Comparison of ENCODE assay signal across 26 mouse cellular contexts in the genomic region with DNA sequence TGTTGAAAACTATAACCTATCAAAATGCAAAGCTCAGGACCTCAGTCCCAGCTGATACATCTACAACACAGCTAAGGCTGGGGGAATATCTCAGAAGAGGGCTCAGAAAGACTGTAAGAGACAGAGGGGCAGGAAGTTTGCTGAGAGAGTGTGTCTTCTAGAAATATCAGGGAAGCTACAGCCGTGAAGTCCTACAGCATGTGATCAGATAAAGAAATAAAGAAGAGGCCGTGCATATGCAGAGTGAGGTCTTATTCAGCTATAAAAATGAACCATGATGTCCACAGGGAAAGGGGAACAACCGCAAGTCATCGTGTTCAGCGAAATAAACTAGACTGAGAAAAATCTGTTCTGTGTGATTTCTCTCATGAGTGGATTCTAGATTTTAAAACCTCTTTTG. TPM values are rescaled to one million over a fixed set of nuclear protein-coding genes. Genes with fewer than 3 reads are reported as not detected.
"Had no signal": no experiment of that assay in that cellular context is flagged by ENCODE, and none has a peak within 500 bp of the region (broad histone marks: within the 10 kb centered on the region; RNA-seq: fewer than 3 reads in every experiment).

No protein-coding gene starts in this region.

- H3K4me1 ChIP-seq: neural tube, embryonic 12.5 days; neural tube, embryonic 13.5 days; neural tube, embryonic 15.5 days; stomach, embryonic 15.5 days had no signal

- H3K27ac ChIP-seq: neural tube, embryonic 12.5 days; neural tube, embryonic 13.5 days; neural tube, embryonic 15.5 days; stomach, embryonic 15.5 days; stomach, postnatal 0 days had no signal

- DNase-seq: retina, postnatal 1 day; right cerebral cortex, adult 18-20 months; right cerebral cortex, postnatal 14 days; right cerebral cortex, postnatal 25 days; right cerebral cortex, postnatal 4 days; spleen, adult 18-20 months; thymus, adult 18-20 months; thymus, adult 2 months; thymus, postnatal 14 days; thymus, postnatal 25 days; thymus, postnatal 36 days; thymus, postnatal 4 days had no signal

- H3K9me3 ChIP-seq: neural tube, embryonic 12.5 days; neural tube, embryonic 13.5 days; neural tube, embryonic 15.5 days; stomach, embryonic 15.5 days had no signal

- H3K9ac ChIP-seq: neural tube, embryonic 12.5 days; neural tube, embryonic 13.5 days; neural tube, embryonic 15.5 days; stomach, embryonic 15.5 days had no signal

- H3K4me3 ChIP-seq: neural tube, embryonic 12.5 days; neural tube, embryonic 13.5 days; neural tube, embryonic 15.5 days; stomach, embryonic 15.5 days had no signal

- H3K27me3 ChIP-seq: neural tube, embryonic 12.5 days; neural tube, embryonic 13.5 days; neural tube, embryonic 15.5 days; stomach, embryonic 15.5 days had no signal

- H3K36me3 ChIP-seq: neural tube, embryonic 12.5 days; neural tube, embryonic 13.5 days; neural tube, embryonic 15.5 days; stomach, embryonic 15.5 days had no signal

RNA-seq across cellular contexts. Expression of a gene that starts 3.6 kb away (rescaled TPM):
- total RNA-seq: neutrophil, adult 5-6 weeks had no signal
- polyA plus RNA-seq: neural tube, embryonic 12.5 days; neural tube, embryonic 13.5 days; neural tube, embryonic 14.5 days; neural tube, embryonic 15.5 days; small intestine, adult 2 months; spleen, adult 2 months; stomach, embryonic 14.5 days; stomach, embryonic 15.5 days; stomach, embryonic 16.5 days; stomach, postnatal 0 days; testis, adult 2 months; thymus, adult 2 months; thymus, postnatal 0 days; urinary bladder, adult 2 months had no signal

RNA-seq across cellular contexts. Expression of a gene that starts 13.9 kb away (rescaled TPM):
- total RNA-seq: neutrophil, adult 5-6 weeks had no signal
- polyA plus RNA-seq: neural tube, embryonic 12.5 days; neural tube, embryonic 13.5 days; neural tube, embryonic 14.5 days; neural tube, embryonic 15.5 days; small intestine, adult 2 months; spleen, adult 2 months; stomach, embryonic 14.5 days; stomach, embryonic 15.5 days; stomach, embryonic 16.5 days; stomach, postnatal 0 days; thymus, adult 2 months; thymus, postnatal 0 days; urinary bladder, adult 2 months had no signal

RNA-seq across cellular contexts. Expression of a gene that starts 14.4 kb away (rescaled TPM):
- total RNA-seq: neutrophil, adult 5-6 weeks had no signal
- polyA plus RNA-seq: neural tube, embryonic 13.5 days; neural tube, embryonic 14.5 days; neural tube, embryonic 15.5 days; small intestine, adult 2 months; spleen, adult 2 months; thymus, adult 2 months; thymus, postnatal 0 days had no signal

RNA-seq across cellular contexts. Expression of a gene that starts 14.6 kb away (rescaled TPM):
- total RNA-seq: neutrophil, adult 5-6 weeks had no signal
- polyA plus RNA-seq: neural tube, embryonic 12.5 days; neural tube, embryonic 13.5 days; neural tube, embryonic 14.5 days; neural tube, embryonic 15.5 days; small intestine, adult 2 months; spleen, adult 2 months; thymus, adult 2 months; thymus, postnatal 0 days had no signal

RNA-seq across cellular contexts. Expression of a gene that starts 28.0 kb away (rescaled TPM):
- total RNA-seq: neutrophil, adult 5-6 weeks had no signal
- polyA plus RNA-seq: neural tube, embryonic 12.5 days; neural tube, embryonic 13.5 days; neural tube, embryonic 14.5 days; neural tube, embryonic 15.5 days; small intestine, adult 2 months; spleen, adult 2 months; stomach, embryonic 14.5 days; stomach, embryonic 15.5 days; stomach, embryonic 16.5 days; stomach, postnatal 0 days; testis, adult 2 months; thymus, adult 2 months; thymus, postnatal 0 days; urinary bladder, adult 2 months had no signal
